Mouse (Mus musculus) kidney, adult 2 months (tissue): ENCODE measurements around the gene Cenpp. TPM values are rescaled to one million over a fixed set of nuclear protein-coding genes. Genes with fewer than 3 reads are reported as not detected.

ENCODE experiments used
- DNase-seq: peaks from one replicate; pipeline ENCODE4 v3.0.0; 2021
- H3K27ac ChIP-seq: fragments of 200-500 bp; 2 replicates; pipeline ENCODE4 v1.5.1; 2012; ENCODE audit warnings: low read depth, low read length, control low read depth, inconsistent platforms; ENCODE audit not compliant: insufficient read depth
- H3K27me3 ChIP-seq: fragments of 200-500 bp; replicated peaks from 2 replicates; pipeline ENCODE4 v1.6.1; 2012; ENCODE audit warnings: mild to moderate bottlenecking, moderate library complexity, low read length, inconsistent platforms; ENCODE audit not compliant: control insufficient read depth, insufficient read depth
- H3K36me3 ChIP-seq: fragments of 200-500 bp; 2 replicates; pipeline ENCODE4 v1.6.1; 2012; ENCODE audit warnings: mild to moderate bottlenecking, moderate library complexity, low read length, inconsistent platforms; ENCODE audit not compliant: control insufficient read depth, insufficient read depth
- H3K4me1 ChIP-seq: fragments of 200-500 bp; 2 replicates; pipeline ENCODE4 v1.6.1; 2011; ENCODE audit warnings: low read length; ENCODE audit not compliant: control insufficient read depth, insufficient read depth
- H3K4me3 ChIP-seq: fragments of 200-500 bp; 2 replicates; pipeline ENCODE4 v1.5.1; 2011; ENCODE audit warnings: mild to moderate bottlenecking, low read depth, low read length, control low read depth; ENCODE audit not compliant: insufficient read depth
- CTCF ChIP-seq: fragments of 200-500 bp; conservative IDR thresholded peaks from 2 replicates; pipeline ENCODE4 v1.5.1; 2011; ENCODE audit warnings: low read depth, mild to moderate bottlenecking, control low read depth, low read length, moderate library complexity, mixed read lengths; ENCODE audit not compliant: insufficient read depth, insufficient read length
- POLR2A ChIP-seq: fragments of 200-500 bp; IDR thresholded peaks from one replicate; pipeline ENCODE4 v1.6.1; 2011; ENCODE audit warnings: low read depth, low read length, control low read depth
- WGBS: fragments of 180-500 bp; shearing (Covaris S2); methylation state at CpG from one replicate; pipeline ENCODE4 v1.1.7; 2018; 5-methylcytosine and 5-hydroxymethylcytosine counted together
- polyA plus RNA-seq: library from polyadenylated mRNA; depleted of rRNA; stranded (reverse); fragments of >200 nt; gene quantifications from 2 replicates; pipeline ENCODE4 v1.2.3, GENCODE M21; 2012

The Cenpp gene
- polyA plus RNA-seq, 1 experiment: 0.17 TPM

- no peak for TF ChIP-seq CTCF
- TF ChIP-seq POLR2A: no peak
- no peaks in the 10 kb centered on the region for H3K36me3 ChIP-seq
- WGBS: 66% methylated on average over 6 of the region's 6 CpGs
- no peak within 1 kb of the TSS for H3K4me3 ChIP-seq
- DNase-seq: no peak
- H3K27me3 ChIP-seq: no peaks in the 10 kb centered on the region
- H3K4me1 ChIP-seq: no peaks in the 10 kb centered on the region
- H3K27ac ChIP-seq: no peak within 1 kb of the TSS
Measured at GRCm38 (mm10) chr13:49492376-49493368, 159.9 kb downstream of the Cenpp start, which contains the start of gene Tes3-ps. Tes3-ps (plus strand) TSS chr13:49493318.

DNA sequence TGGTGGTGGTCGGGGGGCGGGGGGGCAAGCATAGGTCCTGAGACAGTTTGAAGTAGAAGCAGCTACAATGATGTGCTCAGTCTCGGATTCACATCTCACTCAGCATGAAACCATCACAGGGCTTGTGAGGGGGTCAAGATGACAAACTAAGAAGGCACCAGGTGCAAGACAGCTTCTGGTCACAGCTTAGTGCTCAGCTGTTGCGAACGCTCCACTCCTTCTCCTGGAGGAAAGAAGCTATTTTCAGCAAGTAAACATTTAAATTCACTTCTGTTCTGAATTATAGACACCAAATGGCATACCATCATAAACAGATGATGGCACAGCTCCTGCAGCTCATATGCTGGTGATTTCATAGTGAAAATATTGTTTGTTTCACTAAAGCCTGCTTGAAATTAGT, 167.2 kb downstream of the Cenpp start:
- 95% methylated on average over 5 of the region's 5 CpGs for WGBS
- Histone ChIP-seq H3K27ac (no peak overlapping the region), H3K27me3 (no peaks in the 10 kb centered on the region), H3K36me3 (no peaks in the 10 kb centered on the region), H3K4me1 (no peaks in the 10 kb centered on the region), H3K4me3 (no peak overlapping the region)
- no peak for TF ChIP-seq CTCF
- no peak for TF ChIP-seq POLR2A
- DNase-seq: no peak

- H3K36me3 ChIP-seq: no peaks in the 10 kb centered on the region
- H3K27ac ChIP-seq: peak overlapping the region; percentile 48
- 66% methylated on average over 5 of the region's 5 CpGs for WGBS
- TF ChIP-seq CTCF: no peak
- TF ChIP-seq POLR2A: no peak
- H3K4me1 ChIP-seq: peaks cover 2% of the 10 kb centered on the region; the same call in 1 of the 2 replicates
- DNase-seq: no peak
- H3K4me3 ChIP-seq: no peak overlapping the region
- no peaks in the 10 kb centered on the region for H3K27me3 ChIP-seq
Measured at GRCm38 (mm10) chr13:49480551-49480950, 172.0 kb downstream of the Cenpp start.

DNA sequence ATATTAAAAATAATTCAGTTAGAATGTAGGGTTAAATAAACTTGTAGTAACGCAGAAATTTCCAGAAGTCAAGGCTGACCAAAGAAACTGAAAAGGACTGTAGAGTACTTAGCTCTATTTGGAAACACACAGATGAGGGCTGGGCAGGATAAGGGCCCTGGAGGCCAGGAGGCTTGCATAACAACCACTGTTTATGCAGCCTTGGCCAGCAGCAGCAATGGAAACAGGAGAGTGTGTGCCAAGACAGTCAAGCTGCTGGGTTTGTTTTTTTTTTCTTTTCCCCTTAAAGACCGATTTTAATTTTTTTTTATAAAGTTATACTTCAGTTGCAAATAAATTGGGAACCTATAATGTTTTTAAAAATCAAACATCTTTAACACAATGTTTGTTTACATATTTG, 172.5 kb downstream of the Cenpp start:
- Histone ChIP-seq H3K36me3 (no peaks in the 10 kb centered on the region), H3K4me1 (peaks cover 2% of the 10 kb centered on the region; the same call in 1 of the 2 replicates), H3K27ac (no peak overlapping the region), H3K4me3 (no peak overlapping the region), H3K27me3 (no peaks in the 10 kb centered on the region)
- DNase-seq: peak; percentile 84
- WGBS: 40% methylated on average over 2 of the region's 2 CpGs
- no peak for TF ChIP-seq POLR2A

DNA sequence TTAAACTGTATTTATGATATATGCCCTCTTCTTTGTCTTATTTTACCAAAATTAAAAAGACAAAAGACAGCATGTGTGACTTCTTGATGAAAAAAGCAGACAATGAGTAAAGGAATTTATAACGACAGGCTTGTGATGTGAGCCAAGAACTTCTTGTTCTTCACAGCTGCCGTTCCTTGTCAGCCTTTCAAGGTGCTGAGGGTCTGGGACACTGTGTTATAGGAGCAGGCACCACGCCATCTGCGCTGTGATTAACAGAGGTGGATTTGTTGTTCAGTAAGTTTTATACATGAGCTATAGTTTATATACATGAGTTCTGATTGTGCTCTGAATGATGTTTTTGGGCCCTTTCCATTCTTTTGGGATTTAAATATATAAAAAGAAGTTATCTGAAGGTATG, 173.2 kb downstream of the Cenpp start:
- H3K27me3 ChIP-seq: no peaks in the 10 kb centered on the region
- no peaks in the 10 kb centered on the region for H3K36me3 ChIP-seq
- TF ChIP-seq CTCF (no peak), POLR2A (no peak)
- no peak overlapping the region for H3K4me3 ChIP-seq
- H3K4me1 ChIP-seq: peaks cover 2% of the 10 kb centered on the region; the same call in 1 of the 2 replicates
- no peak for DNase-seq
- 72% methylated on average over 4 of the region's 4 CpGs for WGBS
- H3K27ac ChIP-seq: no peak overlapping the region

GRCm38 (mm10) chr13:49478851-49479374, 173.7 kb downstream of the Cenpp start:
- Histone ChIP-seq H3K27ac (no peak overlapping the region), H3K4me3 (no peak overlapping the region), H3K4me1 (peaks cover 2% of the 10 kb centered on the region; the same call in 1 of the 2 replicates), H3K27me3 (no peaks in the 10 kb centered on the region), H3K36me3 (no peaks in the 10 kb centered on the region)
- no peak for DNase-seq
- TF ChIP-seq CTCF (no peak), POLR2A (no peak)
- WGBS: 85% methylated on average over 6 of the region's 6 CpGs

DNA sequence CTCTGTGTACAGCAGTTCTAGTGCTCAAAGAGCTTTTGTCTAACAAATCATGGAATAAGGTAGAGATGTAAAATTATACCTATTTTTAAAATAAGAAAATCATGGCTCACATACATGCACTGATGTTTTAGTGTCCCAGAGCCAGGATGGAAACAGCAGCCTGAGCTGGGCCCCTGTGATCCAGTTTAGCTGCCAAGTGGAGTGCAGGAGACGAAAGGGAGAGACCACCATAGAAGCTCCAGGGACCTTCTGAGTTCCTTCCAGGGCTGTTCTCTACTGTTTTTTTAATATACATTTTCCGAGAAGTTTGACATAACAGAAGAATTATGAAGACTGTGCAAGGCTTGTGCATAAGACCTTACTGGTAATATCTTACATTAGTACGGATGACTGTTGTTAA, 174.7 kb downstream of the Cenpp start:
- 85% methylated on average over 3 of the region's 3 CpGs for WGBS
- no peaks in the 10 kb centered on the region for H3K27me3 ChIP-seq
- H3K36me3 ChIP-seq: no peaks in the 10 kb centered on the region
- TF ChIP-seq POLR2A: no peak
- TF ChIP-seq CTCF: no peak
- DNase-seq: no peak
- no peak overlapping the region for H3K4me3 ChIP-seq
- peaks cover 2% of the 10 kb centered on the region; the same call in 1 of the 2 replicates for H3K4me1 ChIP-seq
- H3K27ac ChIP-seq: no peak overlapping the region
